Mouse (Mus musculus): ENCODE results near the gene Shank1. TPM values are rescaled to one million over a fixed set of nuclear protein-coding genes. Genes with fewer than 3 reads are reported as not detected.

The Shank1 gene
- polyA plus RNA-seq (2017; shearing (Covaris generic)), result 0.11 TPM

GRCm38 (mm10) chr7:44309475-44310284, at the start of gene Shank1:
Shank1 (plus strand) TSS chr7:44310253.

GRCm38 (mm10) chr7:44261147-44261546, 48.9 kb upstream of the Shank1 start, which contains the start of gene Gm15517:
Gm15517 (plus strand) TSS chr7:44261447.

GRCm38 (mm10) chr7:44306516-44307240, 3.4 kb upstream of the Shank1 start, which contains the start of gene Clec11a:
Clec11a (minus strand) TSS chr7:44306902.

GRCm38 (mm10) chr7:44383980-44384715, 74.1 kb downstream of the Shank1 start, which contains the start of gene Syt3:
Syt3 (plus strand) TSS chr7:44384102.

GRCm38 (mm10) chr7:44385720-44386119, 75.7 kb downstream of the Shank1 start, which contains the start of gene 1700008O03Rik:
1700008O03Rik (minus strand) TSS chr7:44385820.

Other genes starting within 250 kb of the Shank1 start
- not detected for gene Klk1b21, start 207.9 kb upstream of the Shank1 start, polyA plus RNA-seq (2017; shearing (Covaris generic))
- not detected for gene Klk1b22, start 197.6 kb upstream of the Shank1 start, polyA plus RNA-seq (2017; shearing (Covaris generic))
- not detected for gene Klk1b16, start 173.5 kb upstream of the Shank1 start, polyA plus RNA-seq (2017; shearing (Covaris generic))
- gene Klk1b24, start 122.0 kb upstream of the Shank1 start, polyA plus RNA-seq (2017; shearing (Covaris generic)), result not detected
- gene Klk1b3, start 112.1 kb upstream of the Shank1 start, polyA plus RNA-seq (2017; shearing (Covaris generic)), result not detected
- gene Klk1b4, start 102.8 kb upstream of the Shank1 start, polyA plus RNA-seq (2017; shearing (Covaris generic)), result not detected
- not detected for gene Klk1b5, start 94.3 kb upstream of the Shank1 start, polyA plus RNA-seq (2017; shearing (Covaris generic))
- 0.40 TPM for gene Klk1, start 84.9 kb upstream of the Shank1 start, polyA plus RNA-seq (2017; shearing (Covaris generic))
- not detected for gene Gm36864, start 74.1 kb upstream of the Shank1 start, polyA plus RNA-seq (2017; shearing (Covaris generic))
- 1.8 TPM for gene 1700028J19Rik, start 63.6 kb upstream of the Shank1 start, polyA plus RNA-seq (2017; shearing (Covaris generic))
- 202 TPM for gene 2410002F23Rik, start 63.5 kb upstream of the Shank1 start, polyA plus RNA-seq (2017; shearing (Covaris generic))
- gene Acp4, start 52.9 kb upstream of the Shank1 start, polyA plus RNA-seq (2017; shearing (Covaris generic)), result not detected
- gene Gm15517, start 48.8 kb upstream of the Shank1 start, polyA plus RNA-seq (2017; shearing (Covaris generic)), result not detected
- gene Clec11a, start 3.4 kb upstream of the Shank1 start, polyA plus RNA-seq (2017; shearing (Covaris generic)), result 0.21 TPM
- 0.10 TPM for gene Syt3, start 73.8 kb downstream of the Shank1 start, polyA plus RNA-seq (2017; shearing (Covaris generic))
- 0.38 TPM for gene 1700008O03Rik, start 75.6 kb downstream of the Shank1 start, polyA plus RNA-seq (2017; shearing (Covaris generic))
- not detected for gene Lrrc4b, start 118.8 kb downstream of the Shank1 start, polyA plus RNA-seq (2017; shearing (Covaris generic))
- not detected for gene Aspdh, start 155.1 kb downstream of the Shank1 start, polyA plus RNA-seq (2017; shearing (Covaris generic))
- gene Josd2, start 157.7 kb downstream of the Shank1 start, polyA plus RNA-seq (2017; shearing (Covaris generic)), result 120 TPM
- 132 TPM for gene Emc10, start 186.3 kb downstream of the Shank1 start, polyA plus RNA-seq (2017; shearing (Covaris generic))
- gene Fam71e1, start 186.3 kb downstream of the Shank1 start, polyA plus RNA-seq (2017; shearing (Covaris generic)), result 3.8 TPM
- not detected for gene Mybpc2, start 214.4 kb downstream of the Shank1 start, polyA plus RNA-seq (2017; shearing (Covaris generic))
- gene Spib, start 221.8 kb downstream of the Shank1 start, polyA plus RNA-seq (2017; shearing (Covaris generic)), result 1.3 TPM
- gene Pold1, start 238.6 kb downstream of the Shank1 start, polyA plus RNA-seq (2017; shearing (Covaris generic)), result 64.9 TPM
- 141 TPM for gene Nr1h2, start 243.7 kb downstream of the Shank1 start, polyA plus RNA-seq (2017; shearing (Covaris generic))